Mouse (Mus musculus) bone marrow, adult 2 months (tissue): ENCODE data around the gene Txk.

Source experiments
- CTCF ChIP-seq: fragments of 200-500 bp; IDR thresholded peaks from 2 replicates; pipeline ENCODE4 v1.5.1; 2011; ENCODE audit warnings: low read length, control low read depth; ENCODE audit not compliant: control insufficient read depth, insufficient read depth
- POLR2A ChIP-seq: fragments of 200-500 bp; IDR thresholded peaks from 2 replicates; pipeline ENCODE4 v1.6.1; 2011; ENCODE audit warnings: low read depth, mild to moderate bottlenecking, control low read depth, low read length, borderline replicate concordance; ENCODE audit not compliant: control insufficient read depth

DNA sequence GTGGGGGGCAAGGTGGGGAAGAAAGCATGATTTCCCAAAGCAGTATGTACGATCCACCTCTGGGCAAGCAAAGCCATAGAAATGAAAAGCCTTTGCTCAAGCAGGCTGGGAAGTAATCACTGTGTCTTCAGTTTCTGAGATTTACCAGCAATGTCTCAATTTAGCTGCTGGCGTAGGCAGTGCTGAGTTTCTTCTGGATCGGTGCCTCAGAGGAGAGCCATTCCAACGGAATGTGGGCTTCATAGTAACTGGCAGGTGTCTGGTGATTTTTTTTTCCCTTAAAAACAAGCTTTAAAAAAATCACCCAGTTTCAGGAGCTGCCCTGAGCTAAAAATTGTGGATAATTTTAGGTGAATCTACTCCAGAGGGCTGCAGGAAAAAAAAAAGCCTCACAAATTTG, 5.2 kb downstream of the Txk start:
- TF ChIP-seq CTCF, result no peak
- TF ChIP-seq POLR2A, result no peak
